Mouse (Mus musculus): ENCODE data around the gene St3gal6.
A peak's percentile ranks its signal among the peaks of the same experiment; 100 is the strongest.
"Not testable (repeated sequence)": the region's sequence is repeated elsewhere in the genome, so short reads cannot be mapped to it uniquely, and the experiment has no call there.

St3gal6 gene

GRCm38 (mm10) chr16:58474875-58475274 is 49.2 kb downstream of the St3gal6 start:
- no peak for DNase-seq

- DNase-seq, result no peak
Observed at GRCm38 (mm10) chr16:58470841-58471240, 53.2 kb downstream of the St3gal6 start.

- DNase-seq, result no peak
Observed at GRCm38 (mm10) chr16:58470061-58470460, 54.0 kb downstream of the St3gal6 start.

GRCm38 (mm10) chr16:58465412-58465811 is 58.6 kb downstream of the St3gal6 start:
- no peak for DNase-seq

GRCm38 (mm10) chr16:58464051-58464450 is 60.0 kb downstream of the St3gal6 start:
- peak; percentile 60 to 79 for DNase-seq

- DNase-seq, result no peak
Observed at GRCm38 (mm10) chr16:58462519-58462918, 61.5 kb downstream of the St3gal6 start.

GRCm38 (mm10) chr16:58461856-58462518 is 62.1 kb downstream of the St3gal6 start:
- DNase-seq, result no peak

GRCm38 (mm10) chr16:58460386-58460785 is 63.7 kb downstream of the St3gal6 start:
- DNase-seq, result no peak

- not testable (repeated sequence) for DNase-seq
Observed at GRCm38 (mm10) chr16:58459966-58460365, 64.1 kb downstream of the St3gal6 start.

- DNase-seq, result no peak
Observed at GRCm38 (mm10) chr16:58456991-58457390, 67.1 kb downstream of the St3gal6 start.

GRCm38 (mm10) chr16:58456445-58456844 is 67.6 kb downstream of the St3gal6 start:
- peak in 1 of 2 experiments; percentile 54 for DNase-seq

GRCm38 (mm10) chr16:58455118-58455517 is 68.9 kb downstream of the St3gal6 start:
- DNase-seq, result no peak

- peak; percentile 59 to 71 for DNase-seq
Observed at GRCm38 (mm10) chr16:58454617-58455016, 69.4 kb downstream of the St3gal6 start.

GRCm38 (mm10) chr16:58453820-58454219 is 70.2 kb downstream of the St3gal6 start:
- no peak for DNase-seq

- DNase-seq, result peak; percentile 57 to 73
Observed at GRCm38 (mm10) chr16:58453138-58453537, 70.9 kb downstream of the St3gal6 start.

GRCm38 (mm10) chr16:58451647-58452046 is 72.4 kb downstream of the St3gal6 start:
- no peak for DNase-seq

GRCm38 (mm10) chr16:58450648-58451047 is 73.4 kb downstream of the St3gal6 start:
- DNase-seq, result no peak

GRCm38 (mm10) chr16:58449073-58449472 is 75.0 kb downstream of the St3gal6 start:
- no peak for DNase-seq

GRCm38 (mm10) chr16:58446281-58447259 is 77.5 kb downstream of the St3gal6 start:
- no peak for DNase-seq

GRCm38 (mm10) chr16:58444735-58445134 is 79.3 kb downstream of the St3gal6 start:
- DNase-seq, result no peak

GRCm38 (mm10) chr16:58432384-58432783 is 91.7 kb downstream of the St3gal6 start:
- no peak for DNase-seq

GRCm38 (mm10) chr16:58430246-58430645 is 93.8 kb downstream of the St3gal6 start:
- no peak for DNase-seq

- peak; percentile 50 to 63 for DNase-seq
Observed at GRCm38 (mm10) chr16:58421696-58422354, 102.2 kb downstream of the St3gal6 start.
